Mouse (Mus musculus) natural killer cell, adult 2 months (primary cell): ENCODE data around the gene Cblb.

ENCODE experiments used
- DNase-seq, 2 experiments: peaks; one replicate each; pipeline ENCODE4 v3.0.0; 2022; ENCODE audit warnings: low spot score in 2 of 2

Cblb gene

GRCm38 (mm10) chr16:52031091-52031689 is at the start of gene Cblb:
Cblb (plus strand) TSS chr16:52031225.
- DNase-seq = peak; percentile 95 to 96

DNA sequence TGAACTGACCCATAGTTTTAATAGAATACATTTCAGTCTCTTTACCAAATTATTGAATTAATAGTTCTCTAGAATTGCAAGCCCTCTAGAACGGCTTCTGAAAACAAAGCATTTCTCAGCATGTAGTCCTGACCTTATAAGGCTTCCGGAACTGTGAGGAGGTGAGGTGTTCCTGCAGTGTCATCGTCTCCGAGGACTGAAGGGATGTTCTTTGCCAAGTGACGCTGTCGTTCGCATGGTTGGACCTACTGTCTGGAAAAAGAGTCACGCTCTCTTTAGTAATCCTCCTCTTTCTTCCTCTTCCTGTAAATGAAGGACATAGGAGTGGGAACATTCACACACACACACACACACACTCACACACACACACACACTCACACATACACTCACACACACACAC is 45.6 kb upstream of the Cblb start:
- DNase-seq = no peak

DNA sequence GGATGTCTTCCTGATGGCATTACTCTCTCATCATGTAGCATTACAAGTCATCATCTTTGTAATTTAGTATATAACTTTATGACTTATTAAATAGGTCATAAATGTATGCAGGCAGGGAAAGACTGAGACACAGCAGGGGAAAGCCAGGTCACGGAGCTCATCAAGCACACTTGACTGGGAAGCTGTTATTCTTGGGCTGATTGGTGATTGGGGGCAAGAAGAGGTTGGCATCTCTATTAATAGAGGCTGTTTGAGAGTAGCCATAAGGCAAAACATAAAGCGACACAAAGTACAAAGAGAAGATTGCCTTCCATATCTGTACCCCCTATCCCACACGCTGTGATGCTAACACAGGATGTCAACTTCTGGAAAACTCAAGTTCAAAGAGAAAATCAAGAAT is 44.8 kb upstream of the Cblb start:
- no peak for DNase-seq

DNA sequence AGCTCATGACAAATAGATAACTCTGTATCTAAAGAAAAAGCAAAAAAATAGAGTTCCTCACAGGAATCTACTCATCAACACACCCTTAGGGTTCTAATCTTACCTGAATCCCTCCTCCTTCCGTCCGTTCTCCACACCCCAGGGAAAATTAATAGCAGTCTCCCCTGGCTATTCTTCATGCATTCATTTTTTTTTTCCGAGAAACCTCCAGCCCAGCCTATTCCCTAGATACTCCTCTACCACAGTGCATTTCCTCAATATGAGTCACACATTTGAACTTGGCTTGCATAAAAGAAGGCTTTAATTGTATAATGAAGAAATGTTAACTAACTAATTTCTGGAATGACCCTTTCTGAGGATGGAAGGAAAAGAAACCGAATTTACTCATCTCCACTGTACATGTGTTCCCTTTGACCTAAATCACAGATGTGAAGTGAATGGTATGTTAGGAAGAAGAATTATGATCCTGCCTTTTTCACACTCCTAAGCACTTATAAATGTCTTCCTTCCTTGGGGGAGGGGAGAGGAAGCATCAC is 43.9 kb upstream of the Cblb start:
- DNase-seq = no peak

- no peak for DNase-seq
These were observed 43.0 kb upstream of the Cblb start for GRCm38 (mm10) chr16:51988027-51988426.

DNA sequence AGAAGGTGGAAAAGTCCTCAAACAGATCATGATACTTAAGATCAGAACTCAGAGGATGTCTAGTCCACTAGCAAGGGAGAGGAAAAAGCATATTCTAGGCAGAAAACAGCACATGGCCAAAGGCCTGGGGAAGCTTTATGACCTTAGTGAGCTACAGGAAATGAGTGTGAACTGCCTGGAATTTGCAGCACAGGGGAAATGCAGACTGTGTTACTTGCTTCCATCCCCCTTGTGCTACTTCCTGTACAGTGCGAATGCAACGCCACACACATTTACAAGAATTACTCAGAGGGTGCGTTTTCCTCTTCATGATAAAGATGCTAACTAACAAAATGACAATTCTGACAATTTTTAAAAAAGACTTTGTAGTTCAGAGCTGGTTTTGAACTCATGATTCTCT is 41.8 kb upstream of the Cblb start:
- no peak for DNase-seq

DNA sequence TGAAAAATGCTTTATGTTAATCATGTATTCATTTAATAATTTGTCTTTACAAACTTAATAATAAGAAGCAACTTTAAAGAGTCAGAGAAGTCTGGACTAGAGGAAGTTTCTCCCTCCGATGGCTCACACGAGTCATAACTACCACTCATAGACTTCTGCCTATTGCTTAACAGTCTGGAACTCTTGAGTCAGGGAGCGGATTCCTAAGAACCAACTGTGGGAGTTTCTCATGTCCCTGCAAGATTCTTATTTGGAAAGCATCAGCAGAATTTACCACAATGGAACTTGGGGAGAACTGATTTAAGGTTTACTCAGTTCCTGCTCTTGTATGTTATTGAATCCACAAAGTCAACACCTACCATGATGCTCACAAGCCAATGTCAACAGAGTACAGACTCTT is 31.0 kb upstream of the Cblb start:
- DNase-seq = no peak

GRCm38 (mm10) chr16:52000801-52001200 is 30.2 kb upstream of the Cblb start:
- no peak for DNase-seq

DNA sequence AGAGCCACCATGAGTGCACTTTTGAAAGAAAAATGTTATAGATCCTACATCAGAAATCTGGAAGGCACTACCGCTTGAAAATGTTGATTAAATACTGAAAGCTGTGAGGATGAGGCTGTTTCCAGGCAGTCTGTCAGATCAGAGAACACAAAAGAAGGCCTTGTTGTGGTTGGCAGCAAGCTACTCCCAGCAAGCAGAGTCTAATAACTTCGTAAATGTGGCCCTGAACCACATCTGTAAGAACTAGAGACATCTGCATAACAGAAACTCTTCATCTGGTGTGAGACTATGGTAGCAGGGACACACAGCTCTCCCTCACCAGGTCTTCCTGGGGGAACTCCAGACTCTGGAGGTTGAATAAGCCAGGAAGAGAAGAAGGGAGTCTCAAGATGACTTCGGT is 24.0 kb upstream of the Cblb start:
- DNase-seq = no peak

GRCm38 (mm10) chr16:52008471-52008870 is 22.6 kb upstream of the Cblb start:
- no peak for DNase-seq

- no peak for DNase-seq
These were observed 21.6 kb upstream of the Cblb start for GRCm38 (mm10) chr16:52009421-52009820.

DNA sequence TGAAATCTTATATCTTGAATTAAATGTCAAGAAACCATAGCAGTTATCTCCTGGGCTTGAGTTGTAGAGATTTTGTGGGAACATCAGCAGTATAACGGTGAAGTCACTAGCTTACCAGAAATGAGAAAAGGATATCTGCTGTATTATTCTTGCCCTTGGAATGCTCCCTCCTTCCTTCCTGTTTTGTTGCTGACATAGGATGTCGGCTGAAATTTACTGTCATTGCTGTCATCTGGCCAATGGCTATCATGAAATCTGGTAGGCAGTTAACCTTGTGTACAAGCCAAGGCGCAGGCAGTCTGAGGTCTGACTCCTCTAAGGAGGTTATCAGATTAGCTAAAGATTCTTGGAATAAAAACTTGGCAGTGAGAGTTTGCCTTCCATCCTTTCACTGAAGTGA is 18.0 kb upstream of the Cblb start:
- no peak for DNase-seq

DNA sequence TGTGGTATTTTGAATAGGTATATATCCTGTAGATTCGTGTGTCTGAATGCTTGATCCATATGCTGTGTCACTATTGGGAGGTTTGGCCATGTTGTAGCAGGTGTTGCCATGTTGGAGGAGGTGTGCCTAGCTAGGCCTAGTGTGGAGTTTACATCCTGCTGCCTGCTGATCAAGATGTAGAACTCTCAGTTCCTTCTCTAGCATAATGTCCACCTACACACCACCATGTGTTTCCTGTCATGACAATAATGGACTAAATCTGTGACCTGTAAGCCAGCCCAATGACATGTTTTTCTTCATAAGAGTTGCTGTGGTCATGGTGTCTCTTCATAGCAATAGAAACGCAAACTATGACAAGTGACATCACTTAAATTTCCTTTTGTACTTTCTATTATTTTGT is 17.2 kb upstream of the Cblb start:
- DNase-seq = no peak

DNA sequence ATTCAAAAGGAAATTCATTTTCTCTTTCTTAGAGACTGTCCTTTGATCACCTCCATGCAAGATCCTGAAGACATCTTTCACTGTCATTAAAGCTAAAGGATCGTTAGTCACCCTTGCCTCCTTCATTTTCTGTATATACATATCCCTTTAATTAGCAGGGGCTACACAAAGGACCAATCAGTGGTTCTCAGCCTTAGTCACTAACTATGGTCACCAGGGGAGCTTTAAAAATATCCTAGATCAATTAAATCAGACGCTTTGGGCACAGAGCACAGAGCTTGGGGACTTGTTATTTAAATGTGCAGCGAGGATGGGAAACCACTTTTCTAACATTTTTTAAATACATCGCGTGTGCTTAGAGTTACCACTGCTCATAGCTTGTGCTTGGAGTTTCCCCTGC is 7.6 kb upstream of the Cblb start:
- DNase-seq = no peak

DNA sequence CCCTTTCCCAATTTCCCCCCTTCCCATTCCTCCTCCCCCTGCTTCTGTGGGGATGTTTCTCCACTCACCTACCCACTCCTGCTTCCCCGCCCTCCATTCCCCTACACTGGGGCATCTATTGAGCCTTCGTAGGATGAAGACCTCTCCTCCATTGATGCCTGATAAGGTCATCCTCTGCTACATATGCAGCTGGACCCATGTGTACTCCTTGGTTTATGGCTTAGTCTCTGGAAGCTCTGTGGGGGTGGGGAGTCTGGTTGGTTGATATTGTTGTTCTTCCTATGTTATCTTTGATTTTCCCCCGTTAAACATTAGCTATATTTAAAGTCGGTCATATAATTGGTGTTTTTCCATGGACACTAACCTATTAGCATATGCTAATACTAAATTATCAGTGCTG is 3.7 kb upstream of the Cblb start:
- DNase-seq = no peak

- no peak for DNase-seq
These were observed 2.0 kb upstream of the Cblb start for GRCm38 (mm10) chr16:52029001-52029400.

GRCm38 (mm10) chr16:52031712-52032251 is 757 bp downstream of the Cblb start:
- no peak for DNase-seq

DNA sequence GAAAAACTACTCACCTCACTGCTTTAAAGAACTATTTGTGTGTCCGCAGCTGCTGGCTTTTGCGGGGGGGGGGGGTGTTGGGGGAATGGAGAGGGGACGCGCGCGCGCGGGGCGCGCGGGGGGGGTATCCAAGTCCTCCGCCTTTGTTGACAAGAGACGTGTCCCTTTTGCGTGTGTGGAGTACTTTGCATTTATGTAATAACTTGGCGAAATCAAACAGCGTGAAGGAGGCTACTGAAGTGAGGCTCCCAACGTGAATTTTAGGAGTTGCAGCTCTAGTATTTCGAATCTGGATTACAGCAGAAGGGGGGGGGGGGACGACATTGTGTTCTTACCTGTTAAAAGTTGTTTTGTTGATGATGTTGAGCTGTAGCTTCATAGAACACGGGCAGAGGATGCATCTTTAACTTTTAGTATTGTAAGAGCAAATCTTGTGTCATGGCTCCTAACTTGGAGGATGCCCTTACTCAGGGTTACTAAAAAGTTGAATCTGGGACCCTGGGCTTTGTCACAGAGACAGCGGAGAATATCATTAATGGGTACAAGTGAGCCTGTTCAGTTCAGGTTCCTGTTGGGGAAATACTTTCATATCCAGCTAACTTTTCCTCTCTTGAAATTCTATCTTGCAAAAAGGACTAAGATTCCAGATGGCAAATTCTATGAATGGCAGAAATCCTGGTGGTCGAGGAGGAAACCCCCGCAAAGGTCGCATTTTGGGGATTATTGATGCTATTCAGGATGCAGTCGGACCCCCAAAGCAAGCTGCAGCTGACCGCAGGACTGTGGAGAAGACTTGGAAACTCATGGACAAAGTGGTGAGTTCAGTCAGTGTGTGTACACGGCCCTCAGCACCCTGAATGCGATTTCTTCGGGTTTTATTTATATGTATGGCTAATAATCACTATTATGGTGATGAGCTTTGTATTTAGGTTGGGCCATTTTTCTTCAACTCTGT is 1.6 kb downstream of the Cblb start:
- no peak for DNase-seq

DNA sequence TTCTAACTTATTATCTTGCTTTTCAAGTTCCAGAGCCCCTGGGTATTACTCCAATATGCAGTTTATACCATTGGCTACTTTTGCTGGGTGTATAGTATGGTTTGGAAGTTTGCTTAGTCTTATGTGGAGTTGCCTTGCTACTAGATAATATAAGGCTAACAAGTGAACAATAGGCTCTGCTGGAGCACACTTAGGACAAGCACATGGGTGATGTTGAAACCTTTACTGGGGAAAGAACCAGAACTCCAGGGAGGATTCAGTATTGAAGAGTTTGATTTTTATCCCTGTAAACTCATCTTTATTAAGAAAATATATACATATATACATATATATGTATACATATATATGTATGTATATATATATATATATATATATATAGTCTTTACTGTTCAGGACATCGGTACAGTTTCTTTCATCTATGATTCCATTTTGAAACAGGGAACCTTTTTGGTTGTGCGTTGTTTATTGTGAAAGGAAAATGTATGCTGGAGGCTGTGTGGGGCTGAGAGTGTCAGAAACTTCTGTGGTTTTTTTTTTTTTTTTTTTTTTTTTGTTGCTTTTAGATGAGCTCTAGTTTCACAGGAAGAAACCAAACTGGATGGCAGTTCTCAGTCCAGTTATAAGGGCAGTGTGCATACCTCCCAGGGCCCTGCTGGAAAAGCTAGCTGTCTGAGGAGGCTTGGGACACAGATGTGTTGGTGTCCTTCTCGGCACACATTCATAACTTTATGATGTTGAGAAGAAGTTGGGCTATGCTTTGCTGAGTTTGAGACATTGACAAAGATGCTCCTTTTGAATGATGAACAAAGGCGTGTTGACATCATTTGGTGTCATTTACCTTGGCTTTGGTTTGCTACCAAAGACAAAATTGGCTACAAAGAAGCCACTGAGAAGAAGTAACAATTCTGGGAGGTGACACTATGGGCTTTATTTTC is 2.6 kb downstream of the Cblb start:
- DNase-seq = no peak

DNA sequence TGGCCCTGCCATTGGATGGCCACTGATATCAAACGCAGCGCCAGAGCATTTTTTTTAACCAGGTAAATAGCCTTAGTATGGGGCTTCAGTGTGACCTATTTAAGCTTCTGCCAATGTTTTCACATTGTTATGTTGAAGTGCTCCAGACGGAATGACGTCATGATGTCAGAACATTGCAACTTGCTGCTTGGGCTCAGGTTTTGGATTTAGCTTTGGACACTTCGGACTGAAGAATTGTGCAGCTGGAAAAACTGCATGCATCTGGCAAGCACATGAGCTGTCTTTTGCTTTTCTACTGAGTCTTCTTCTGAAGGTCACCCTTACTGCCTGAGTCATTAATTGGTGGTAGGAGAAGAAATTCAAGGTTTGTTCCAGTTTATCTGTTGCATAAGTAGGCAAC is 3.3 kb downstream of the Cblb start:
- DNase-seq = no peak

- no peak for DNase-seq
These were observed 5.3 kb downstream of the Cblb start for GRCm38 (mm10) chr16:52036295-52036694.

- peak; percentile 24 to 69 for DNase-seq
These were observed 7.3 kb downstream of the Cblb start for GRCm38 (mm10) chr16:52038283-52038682.
